Mouse (Mus musculus): ENCODE measurements around the gene Pcsk1n. TPM values are rescaled to one million over a fixed set of nuclear protein-coding genes. Genes with fewer than 3 reads are reported as not detected.

Pcsk1n gene
- polyA plus RNA-seq, 1 experiment from 2014 or later, result 83.8 TPM

DNA sequence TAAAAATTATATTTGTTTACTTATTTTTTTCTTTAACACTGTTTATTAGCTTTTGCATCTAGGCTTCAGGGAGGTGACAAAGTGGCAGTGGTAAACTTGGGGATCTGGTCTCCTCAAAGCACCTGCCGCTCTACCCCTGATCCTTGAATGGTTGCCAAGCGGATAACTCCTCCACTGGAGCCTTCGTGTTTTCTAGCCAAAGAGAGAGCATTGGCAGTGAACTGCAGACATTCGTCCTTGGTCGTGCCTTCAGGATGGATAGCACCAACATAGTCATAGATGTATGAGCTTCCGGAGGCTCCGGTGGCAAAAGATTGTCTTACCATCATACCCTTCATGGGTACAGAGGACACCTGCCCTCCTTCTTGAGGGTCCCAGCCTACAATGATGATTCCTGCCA, 30.5 kb downstream of the Pcsk1n start:
- 93% methylated on average over 7 of the region's 7 CpGs for WGBS
- Histone ChIP-seq H3K27me3 (no peaks in the 10 kb centered on the region), H3K9ac (no peak overlapping the region), H3K27ac (no peak overlapping the region), H3K4me3 (no peak overlapping the region), H3K36me3 (ENCODE audit: poor library complexity, severe bottlenecking) (no peaks in the 10 kb centered on the region), H3K4me1 (0 out of 2 replicates have a peak, but pooled peaks cover 3% of the 10 kb centered on the region), H3K9me3 (replicated peaks) (no peaks in the 10 kb centered on the region), H3K4me2 (no peak overlapping the region)
- ATAC-seq, result no peak

DNA sequence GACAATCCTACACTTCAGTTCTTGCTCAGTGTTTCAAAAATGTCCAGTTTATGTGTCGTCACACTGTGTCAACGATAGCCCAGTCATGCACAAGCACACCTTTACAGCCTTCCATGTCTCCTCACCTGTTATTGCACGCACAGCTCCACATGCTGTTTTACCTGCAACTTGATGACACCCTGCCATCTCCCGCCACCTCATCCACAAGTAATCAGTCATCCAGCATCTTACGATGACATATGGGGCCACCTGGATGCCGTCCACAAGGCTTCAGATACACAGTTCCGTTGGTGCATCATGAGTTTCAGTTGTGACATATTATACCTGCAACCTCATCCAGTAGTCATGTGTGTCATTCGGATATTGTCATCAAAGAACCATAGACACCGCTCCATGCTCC, 39.2 kb downstream of the Pcsk1n start:
- no peaks in the 10 kb centered on the region for H3K9me3 ChIP-seq (replicated peaks)
- no peak overlapping the region for H3K9ac ChIP-seq
- no peak overlapping the region for H3K4me2 ChIP-seq
- H3K27ac ChIP-seq, result no peak overlapping the region
- no peak for ATAC-seq
- H3K27me3 ChIP-seq, result no peaks in the 10 kb centered on the region
- H3K4me1 ChIP-seq, result no peaks in the 10 kb centered on the region
- H3K4me3 ChIP-seq, result no peak overlapping the region
- WGBS, result 95% methylated on average over 9 of the region's 9 CpGs
- H3K36me3 ChIP-seq (ENCODE audit: poor library complexity, severe bottlenecking), result no peaks in the 10 kb centered on the region

DNA sequence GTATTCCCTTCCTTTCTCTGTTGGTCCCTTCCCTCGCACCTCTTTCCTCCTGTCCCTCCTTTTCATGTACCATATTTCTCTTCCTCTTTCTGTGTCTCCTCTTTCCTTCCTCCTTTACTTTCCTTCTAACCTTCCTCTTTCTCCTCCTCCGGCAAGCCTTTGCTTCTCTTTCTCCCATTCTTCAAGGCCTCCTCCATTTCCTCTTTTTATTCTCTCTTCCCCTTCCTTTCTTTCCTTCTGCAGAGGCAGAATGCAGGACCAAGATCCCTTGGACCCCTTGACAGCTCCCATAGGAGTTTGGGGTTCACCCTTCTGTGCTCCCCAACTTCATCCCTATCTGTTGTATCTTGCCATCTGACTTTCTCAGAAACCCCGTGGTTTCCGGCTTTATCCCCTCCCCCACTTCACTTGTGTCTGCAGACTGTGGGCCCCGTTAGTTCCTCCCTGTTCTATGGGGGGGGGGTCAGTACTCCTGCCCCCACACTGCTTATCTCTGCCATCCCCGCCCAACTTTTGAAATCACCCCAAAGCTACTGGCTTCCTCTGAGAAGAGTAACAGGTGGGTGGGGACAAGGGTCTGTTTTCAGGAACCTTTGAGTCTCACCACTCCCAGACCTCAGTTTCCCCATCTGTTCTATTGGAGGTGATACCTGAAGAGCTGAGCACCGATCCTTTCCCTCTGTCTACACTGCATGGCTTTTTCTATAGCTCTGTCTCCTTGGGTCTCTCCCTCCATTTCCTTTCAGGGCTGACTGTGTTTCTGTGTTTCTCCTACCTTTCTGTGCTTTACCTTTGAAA, 44.4 kb downstream of the Pcsk1n start:
- H3K36me3 ChIP-seq (ENCODE audit: poor library complexity, severe bottlenecking), result no peaks in the 10 kb centered on the region
- H3K27ac ChIP-seq, result no peak overlapping the region
- no peak overlapping the region for H3K4me3 ChIP-seq
- H3K4me2 ChIP-seq, result no peak overlapping the region
- no peaks in the 10 kb centered on the region for H3K27me3 ChIP-seq
- H3K4me1 ChIP-seq, result no peaks in the 10 kb centered on the region
- 78% methylated on average over 7 of the region's 7 CpGs for WGBS
- no peak overlapping the region for H3K9ac ChIP-seq
- ATAC-seq, result no peak
- H3K9me3 ChIP-seq (replicated peaks), result no peaks in the 10 kb centered on the region

DNA sequence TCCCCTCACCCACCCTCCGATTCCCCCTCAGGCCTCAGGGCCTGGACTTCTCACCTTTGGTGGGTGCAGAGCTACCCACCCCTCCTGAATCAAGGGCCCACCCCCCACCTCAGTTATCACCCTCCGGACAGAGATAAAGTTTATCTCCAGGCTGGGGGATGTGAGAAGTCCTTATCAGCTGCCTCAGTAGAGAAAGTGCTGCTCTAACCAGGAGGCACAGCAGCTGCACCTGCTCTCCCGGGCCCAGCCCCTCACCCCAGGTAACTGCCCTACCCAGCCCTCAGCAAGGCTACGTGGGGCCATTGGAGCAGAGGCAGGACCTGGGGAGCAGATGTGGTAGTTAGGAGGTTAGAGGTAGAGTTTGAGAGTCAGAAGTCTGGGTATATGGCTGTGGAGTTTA, 46.5 kb downstream of the Pcsk1n start:
- no peak overlapping the region for H3K9ac ChIP-seq
- H3K27ac ChIP-seq, result no peak overlapping the region
- no peaks in the 10 kb centered on the region for H3K36me3 ChIP-seq (ENCODE audit: poor library complexity, severe bottlenecking)
- no peaks in the 10 kb centered on the region for H3K4me1 ChIP-seq
- no peak overlapping the region for H3K4me3 ChIP-seq
- H3K4me2 ChIP-seq, result no peak overlapping the region
- no peaks in the 10 kb centered on the region for H3K27me3 ChIP-seq
- no peak for ATAC-seq
- H3K9me3 ChIP-seq (replicated peaks), result no peaks in the 10 kb centered on the region
- WGBS, result 89% methylated on average over 4 of the region's 4 CpGs

DNA sequence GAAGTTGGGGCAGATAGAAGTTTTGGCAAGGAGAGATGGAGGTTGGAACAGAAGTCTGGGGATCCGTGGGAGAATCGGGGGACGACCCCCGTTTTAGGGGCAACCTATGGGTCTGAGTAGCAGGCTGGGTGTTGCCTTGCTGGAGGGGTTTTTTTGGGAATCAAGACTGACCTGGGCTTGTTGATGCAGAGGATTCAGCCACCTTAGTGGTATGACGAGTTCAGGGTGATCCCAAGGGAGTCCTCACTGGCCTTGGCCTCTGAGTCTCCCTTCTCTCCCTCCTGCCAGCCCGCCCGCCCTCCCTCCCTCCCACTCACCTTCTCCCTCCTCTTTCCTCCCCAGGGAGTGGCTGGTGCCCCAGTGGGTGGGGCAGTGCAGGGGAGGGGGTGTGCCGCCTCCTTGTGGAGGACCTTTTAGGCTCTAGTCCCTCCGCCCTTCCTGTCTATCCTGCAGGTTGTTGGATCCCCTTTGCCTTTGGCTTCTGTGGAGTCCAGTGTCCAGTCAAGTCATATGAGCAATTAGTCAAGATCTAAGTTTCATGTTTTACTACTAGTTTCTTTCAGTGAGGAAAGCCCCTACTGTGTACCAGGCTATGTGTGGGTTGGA, 48.1 kb downstream of the Pcsk1n start:
- Histone ChIP-seq H3K4me3 (no peak overlapping the region), H3K27ac (no peak overlapping the region), H3K4me2 (no peak overlapping the region), H3K4me1 (no peaks in the 10 kb centered on the region), H3K27me3 (no peaks in the 10 kb centered on the region), H3K36me3 (ENCODE audit: poor library complexity, severe bottlenecking) (no peaks in the 10 kb centered on the region), H3K9me3 (replicated peaks) (no peaks in the 10 kb centered on the region), H3K9ac (no peak overlapping the region)
- no peak for ATAC-seq
- WGBS, result 84% methylated on average over 7 of the region's 9 CpGs

DNA sequence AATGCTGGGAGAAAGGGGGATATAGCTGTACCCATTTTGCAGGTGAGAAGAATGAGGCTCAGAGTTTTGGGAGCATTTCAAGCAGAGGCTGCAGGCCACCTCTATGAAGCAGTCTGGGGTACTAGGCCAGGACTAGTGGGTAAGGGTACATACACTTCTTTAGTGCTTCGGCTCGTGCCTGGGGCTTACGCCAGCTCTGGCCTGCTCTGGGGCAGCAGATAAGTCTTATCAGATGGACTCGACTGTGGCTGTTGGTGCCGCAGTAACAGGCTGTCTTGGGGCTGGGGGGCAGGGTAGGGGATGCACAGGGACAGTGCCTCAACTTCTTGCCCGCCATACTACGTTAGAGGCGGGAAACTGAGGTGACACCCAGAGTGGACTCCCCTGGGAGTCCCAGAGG, 48.6 kb downstream of the Pcsk1n start:
- no peak for ATAC-seq
- Histone ChIP-seq H3K27me3 (no peaks in the 10 kb centered on the region), H3K27ac (no peak overlapping the region), H3K4me2 (no peak overlapping the region), H3K36me3 (ENCODE audit: poor library complexity, severe bottlenecking) (no peaks in the 10 kb centered on the region), H3K9ac (no peak overlapping the region), H3K4me1 (no peaks in the 10 kb centered on the region), H3K9me3 (replicated peaks) (no peaks in the 10 kb centered on the region), H3K4me3 (no peak overlapping the region)
- 87% methylated on average over 8 of the region's 8 CpGs for WGBS

DNA sequence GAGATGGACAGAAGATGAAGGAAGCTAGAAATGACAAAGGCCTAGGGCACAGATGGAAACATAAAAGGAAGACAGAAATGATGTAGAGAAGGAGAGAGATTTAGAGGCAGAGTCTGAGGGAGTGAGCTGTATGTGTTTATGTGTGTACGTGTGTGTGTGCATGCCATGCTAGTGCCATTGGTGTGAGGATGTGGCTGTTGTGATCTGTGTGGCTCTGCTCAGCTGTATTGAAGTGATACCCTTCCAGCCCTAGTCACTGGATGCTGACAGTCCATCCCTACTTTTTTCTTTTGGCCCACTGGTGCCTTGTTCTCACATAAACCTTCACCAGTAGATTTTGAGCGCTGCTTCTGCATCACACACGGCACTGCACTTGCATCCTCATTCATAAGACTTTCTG, 49.3 kb downstream of the Pcsk1n start:
- H3K36me3 ChIP-seq (ENCODE audit: poor library complexity, severe bottlenecking), result no peaks in the 10 kb centered on the region
- WGBS, result 90% methylated on average over 3 of the region's 3 CpGs
- no peak overlapping the region for H3K9ac ChIP-seq
- no peaks in the 10 kb centered on the region for H3K27me3 ChIP-seq
- no peak for ATAC-seq
- no peak overlapping the region for H3K4me2 ChIP-seq
- no peaks in the 10 kb centered on the region for H3K9me3 ChIP-seq (replicated peaks)
- no peaks in the 10 kb centered on the region for H3K4me1 ChIP-seq
- H3K27ac ChIP-seq, result no peak overlapping the region
- H3K4me3 ChIP-seq, result no peak overlapping the region

DNA sequence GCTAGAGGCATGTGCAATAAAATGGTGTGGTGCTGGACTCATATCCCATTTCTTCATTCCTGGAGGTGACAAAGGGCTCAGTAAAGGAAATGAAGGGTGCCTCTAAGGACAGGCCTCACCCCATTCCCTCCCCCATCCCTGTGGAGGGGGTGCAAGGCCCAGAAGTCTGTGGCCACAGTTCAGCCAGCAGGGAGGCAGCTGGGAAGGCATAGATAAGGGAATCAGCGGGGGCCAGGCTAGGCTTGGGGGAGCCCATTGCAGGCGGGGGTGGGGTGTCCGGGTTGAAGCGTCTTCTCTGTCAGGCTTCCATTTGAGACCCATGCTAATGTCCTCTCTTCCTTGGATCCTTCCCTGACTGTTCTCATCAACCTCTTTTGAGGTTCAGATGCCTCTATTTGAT, 51.7 kb downstream of the Pcsk1n start:
- Histone ChIP-seq H3K9ac (no peak overlapping the region), H3K36me3 (ENCODE audit: poor library complexity, severe bottlenecking) (no peaks in the 10 kb centered on the region), H3K4me2 (no peak overlapping the region), H3K27ac (no peak overlapping the region), H3K9me3 (replicated peaks) (no peaks in the 10 kb centered on the region), H3K27me3 (no peaks in the 10 kb centered on the region), H3K4me3 (no peak overlapping the region), H3K4me1 (no peaks in the 10 kb centered on the region)
- ATAC-seq, result no peak
- WGBS, result 73% methylated on average over 3 of the region's 4 CpGs

Other genes with a start within 250 kb of the Pcsk1n start
- gene Plp2, start 248.4 kb upstream of the Pcsk1n start, polyA plus RNA-seq (2015; fragmentation: Nextera tagmentation; extraction: Ambion mirVana), result 45.7 and 50.5 TPM in 2 replicates
- 0.06 and 0.09 TPM in 2 replicates for gene Magix, start 238.6 kb upstream of the Pcsk1n start, polyA plus RNA-seq (2015; fragmentation: Nextera tagmentation; extraction: Ambion mirVana)
- gene Gpkow, start 222.7 kb upstream of the Pcsk1n start, polyA plus RNA-seq (2015; fragmentation: Nextera tagmentation; extraction: Ambion mirVana), result 44.1 and 47.7 TPM in 2 replicates
- 29.0 and 33.6 TPM in 2 replicates for gene Wdr45, start 205.5 kb upstream of the Pcsk1n start, polyA plus RNA-seq (2015; fragmentation: Nextera tagmentation; extraction: Ambion mirVana)
- 0.53 and 0.67 TPM in 2 replicates for gene Gm45208, start 197.6 kb upstream of the Pcsk1n start, polyA plus RNA-seq (2015; fragmentation: Nextera tagmentation; extraction: Ambion mirVana)
- gene Praf2, start 191.4 kb upstream of the Pcsk1n start, polyA plus RNA-seq (2015; fragmentation: Nextera tagmentation; extraction: Ambion mirVana), result 91.9 and 93.3 TPM in 2 replicates
- gene Ccdc120, start 168.9 kb upstream of the Pcsk1n start, polyA plus RNA-seq (2015; fragmentation: Nextera tagmentation; extraction: Ambion mirVana), result 30.4 and 33.8 TPM in 2 replicates
- gene Tfe3, start 157.3 kb upstream of the Pcsk1n start, polyA plus RNA-seq (2015; fragmentation: Nextera tagmentation; extraction: Ambion mirVana), result 20.0 and 23.8 TPM in 2 replicates
- gene Gripap1, start 130.1 kb upstream of the Pcsk1n start, polyA plus RNA-seq (2015; fragmentation: Nextera tagmentation; extraction: Ambion mirVana), result 71.6 and 82.6 TPM in 2 replicates
- gene Kcnd1, start 97.5 kb upstream of the Pcsk1n start, polyA plus RNA-seq (2015; fragmentation: Nextera tagmentation; extraction: Ambion mirVana), result 1.1 and 1.4 TPM in 2 replicates
- gene Otud5, start 78.5 kb upstream of the Pcsk1n start, polyA plus RNA-seq (2015; fragmentation: Nextera tagmentation; extraction: Ambion mirVana), result 43.9 and 44.9 TPM in 2 replicates
- gene Pim2, start 41.6 kb upstream of the Pcsk1n start, polyA plus RNA-seq (2015; fragmentation: Nextera tagmentation; extraction: Ambion mirVana), result 13.0 and 13.3 TPM in 2 replicates
- 29.7 and 36.6 TPM in 2 replicates for gene Slc35a2, start 35.8 kb upstream of the Pcsk1n start, polyA plus RNA-seq (2015; fragmentation: Nextera tagmentation; extraction: Ambion mirVana)
- gene Pqbp1, start 20.6 kb upstream of the Pcsk1n start, polyA plus RNA-seq (2015; fragmentation: Nextera tagmentation; extraction: Ambion mirVana), result 202 and 206 TPM in 2 replicates
- gene Timm17b, start 20.5 kb upstream of the Pcsk1n start, polyA plus RNA-seq (2015; fragmentation: Nextera tagmentation; extraction: Ambion mirVana), result 168 and 193 TPM in 2 replicates
- gene Gm10491, start 12.0 kb upstream of the Pcsk1n start, polyA plus RNA-seq (2015; fragmentation: Nextera tagmentation; extraction: Ambion mirVana), result not detected in 2 replicates
- gene Gm10490, start 10.3 kb upstream of the Pcsk1n start, polyA plus RNA-seq (2015; fragmentation: Nextera tagmentation; extraction: Ambion mirVana), result not detected in 2 replicates
- gene Eras, start 8.8 kb downstream of the Pcsk1n start, polyA plus RNA-seq (2015; fragmentation: Nextera tagmentation; extraction: Ambion mirVana), result not detected in 2 replicates
- 53.5 and 64.8 TPM in 2 replicates for gene Hdac6, start 28.1 kb downstream of the Pcsk1n start, polyA plus RNA-seq (2015; fragmentation: Nextera tagmentation; extraction: Ambion mirVana)
- 0.26 and 0.39 TPM in 2 replicates for gene Gata1, start 58.2 kb downstream of the Pcsk1n start, polyA plus RNA-seq (2015; fragmentation: Nextera tagmentation; extraction: Ambion mirVana)
- not detected in 2 replicates for gene Glod5, start 98.7 kb downstream of the Pcsk1n start, polyA plus RNA-seq (2015; fragmentation: Nextera tagmentation; extraction: Ambion mirVana)
- gene Suv39h1, start 154.9 kb downstream of the Pcsk1n start, polyA plus RNA-seq (2015; fragmentation: Nextera tagmentation; extraction: Ambion mirVana), result 62.3 and 72.1 TPM in 2 replicates
- gene Was, start 170.7 kb downstream of the Pcsk1n start, polyA plus RNA-seq (2015; fragmentation: Nextera tagmentation; extraction: Ambion mirVana), result 0.10 TPM in 1 of 2 replicates, not detected in the other
- gene Wdr13, start 213.1 kb downstream of the Pcsk1n start, polyA plus RNA-seq (2015; fragmentation: Nextera tagmentation; extraction: Ambion mirVana), result 36.2 and 43.6 TPM in 2 replicates
- gene Rbm3, start 226.1 kb downstream of the Pcsk1n start, polyA plus RNA-seq (2015; fragmentation: Nextera tagmentation; extraction: Ambion mirVana), result 483 and 515 TPM in 2 replicates